Mouse (Mus musculus): ENCODE data around the gene Zfp536.
A peak's percentile ranks its signal among the peaks of the same experiment; 100 is the strongest.

Gene Zfp536

DNA sequence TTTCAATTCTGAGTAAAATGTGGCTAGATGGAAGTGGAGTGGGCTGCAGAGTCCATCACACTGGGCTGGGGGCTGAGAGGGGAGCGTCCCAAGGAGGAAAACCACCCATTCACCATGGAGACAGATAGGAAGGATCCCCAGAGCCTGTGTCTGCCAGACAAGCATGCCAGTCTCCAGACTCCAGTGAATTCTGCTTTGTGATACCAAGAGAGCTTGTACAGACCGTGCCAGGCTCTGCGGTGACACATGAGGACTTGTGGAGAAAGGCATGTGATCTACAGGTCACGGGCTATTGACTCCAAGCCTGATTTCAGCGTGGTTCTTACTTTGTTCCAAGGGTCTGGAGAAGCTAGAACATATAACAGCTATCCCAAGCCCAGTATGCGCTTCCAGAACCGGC is 230.5 kb downstream of the Zfp536 start:
- no peak for DNase-seq

DNA sequence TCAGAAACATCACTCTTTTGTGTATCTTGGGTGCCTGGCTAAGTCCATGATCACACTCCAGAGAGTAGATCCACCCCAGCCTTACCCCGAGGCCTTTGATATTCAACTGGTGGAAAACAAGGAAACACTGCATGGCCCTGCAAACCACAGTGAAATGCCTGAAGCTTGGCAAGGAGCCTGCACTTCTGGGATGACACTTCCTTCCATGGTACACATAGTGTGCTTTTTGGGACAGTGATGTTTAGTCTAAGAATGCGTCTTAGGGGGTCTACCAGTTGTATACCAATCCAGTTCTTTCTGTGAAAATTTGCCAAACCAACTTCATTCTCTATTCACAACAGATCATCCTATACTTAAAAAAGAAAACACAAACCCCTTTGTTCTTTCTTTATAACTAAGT is 242.3 kb downstream of the Zfp536 start:
- no peak for DNase-seq

DNA sequence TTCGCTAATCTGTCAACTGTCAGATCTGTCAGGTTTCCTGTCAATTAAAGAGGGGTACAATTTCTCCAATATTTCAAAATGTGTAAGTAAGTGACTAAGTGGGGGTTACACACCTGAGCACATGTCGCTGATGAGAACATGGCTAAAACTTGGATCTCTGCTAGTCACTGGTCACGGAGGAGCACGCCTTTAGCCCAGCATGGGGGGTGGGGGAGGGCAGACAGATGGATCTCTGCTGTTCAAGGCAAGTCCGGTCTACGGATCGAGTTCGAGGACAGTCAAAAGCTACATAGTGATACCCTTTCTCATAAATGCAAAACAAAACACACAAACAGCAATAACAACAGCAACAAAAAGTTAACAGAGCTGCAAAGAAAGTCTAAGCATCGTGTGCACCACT is 245.1 kb downstream of the Zfp536 start:
- no peak for DNase-seq

DNA sequence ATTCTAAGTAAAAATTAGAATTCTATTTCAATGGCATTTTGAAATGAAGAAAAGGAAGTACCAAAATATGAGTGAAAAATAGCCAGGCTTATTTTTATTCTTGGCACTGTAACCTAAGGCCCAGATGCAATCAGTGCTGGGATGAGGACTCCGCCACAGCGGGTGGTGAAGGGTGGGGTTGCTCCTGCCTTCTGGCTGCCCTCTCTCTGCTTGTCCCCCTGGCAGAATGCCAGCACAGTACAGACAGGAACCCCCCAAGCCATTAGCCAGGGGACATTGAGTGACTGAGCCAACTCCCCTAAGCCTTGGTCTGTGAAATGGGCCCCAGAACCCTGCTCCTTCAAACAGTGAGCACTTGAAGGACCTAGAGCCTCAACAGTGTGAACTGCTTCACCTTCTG is 245.6 kb downstream of the Zfp536 start:
- DNase-seq = no peak

DNA sequence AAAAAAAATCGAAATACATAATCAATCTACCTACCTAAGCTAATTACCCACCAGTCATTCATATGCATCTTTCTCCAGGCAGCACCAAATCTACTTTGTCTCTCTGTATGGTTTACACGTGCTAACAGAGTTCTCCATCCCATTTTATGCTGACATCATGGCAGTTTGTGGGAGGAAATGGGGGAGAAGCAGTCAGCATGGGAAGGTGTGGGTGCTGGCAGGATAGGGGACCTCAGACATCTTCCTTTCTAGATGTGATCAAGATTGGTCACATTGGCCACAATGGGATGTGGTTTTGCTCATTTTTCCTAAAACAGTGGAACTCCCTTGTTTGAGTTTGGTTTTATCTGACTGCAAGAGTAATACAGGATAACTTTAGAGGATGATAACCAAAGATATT is 252.0 kb downstream of the Zfp536 start:
- no peak for DNase-seq

DNA sequence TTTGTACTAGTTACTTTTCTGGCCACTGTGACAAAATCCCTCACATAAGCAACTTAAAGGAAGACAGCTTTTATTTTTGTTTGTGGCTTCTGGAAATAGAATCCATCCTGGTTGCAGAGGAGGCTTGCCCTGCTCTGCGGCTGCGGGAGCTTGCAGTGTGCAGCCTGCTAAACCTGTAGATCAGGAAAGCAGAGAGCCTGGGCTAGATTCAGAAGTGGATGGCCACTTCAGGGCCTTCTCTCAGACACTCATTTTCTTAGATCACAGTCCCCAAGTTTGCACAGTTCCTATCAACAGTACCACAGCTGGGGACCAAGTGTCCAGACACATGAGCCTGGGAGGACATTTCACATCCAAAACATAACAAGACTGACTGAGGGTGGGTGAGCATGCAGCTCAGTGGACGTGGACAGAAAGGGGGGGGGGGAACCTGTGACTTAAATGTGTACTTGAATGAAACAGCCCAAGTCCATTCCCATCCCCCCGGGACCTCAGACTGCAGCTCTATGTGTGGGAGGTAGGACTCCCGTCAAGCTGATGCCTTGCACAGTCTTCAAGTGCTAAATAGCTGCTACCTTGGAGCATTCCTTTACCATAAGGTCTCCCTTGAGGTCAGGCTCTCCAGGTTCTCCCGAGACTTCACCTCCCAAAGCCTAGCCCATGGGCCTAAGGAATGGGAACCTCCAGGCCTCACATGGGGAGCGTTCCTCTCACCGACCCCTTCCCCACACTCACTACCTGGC is 262.3 kb downstream of the Zfp536 start:
- no peak for DNase-seq

DNA sequence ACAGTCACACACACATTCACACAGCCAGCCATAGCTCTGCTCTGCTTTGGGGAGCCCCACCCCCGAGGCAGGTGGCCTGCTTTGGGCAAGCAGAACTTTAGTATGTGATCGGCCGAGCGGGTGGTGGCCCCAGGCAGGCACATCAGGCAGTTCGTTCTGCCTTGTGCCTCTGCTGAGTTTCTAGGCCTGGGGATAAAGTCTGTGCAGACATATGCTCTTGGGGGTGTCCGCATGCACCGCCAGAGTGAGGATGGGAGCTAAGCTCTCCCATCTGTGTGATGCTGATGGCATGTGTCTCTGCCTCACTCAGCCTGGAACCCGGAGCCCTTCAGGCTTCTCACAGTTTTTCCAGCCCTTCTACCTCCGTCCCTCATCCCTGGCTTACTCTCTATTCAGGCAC is 263.7 kb downstream of the Zfp536 start:
- no peak for DNase-seq

DNA sequence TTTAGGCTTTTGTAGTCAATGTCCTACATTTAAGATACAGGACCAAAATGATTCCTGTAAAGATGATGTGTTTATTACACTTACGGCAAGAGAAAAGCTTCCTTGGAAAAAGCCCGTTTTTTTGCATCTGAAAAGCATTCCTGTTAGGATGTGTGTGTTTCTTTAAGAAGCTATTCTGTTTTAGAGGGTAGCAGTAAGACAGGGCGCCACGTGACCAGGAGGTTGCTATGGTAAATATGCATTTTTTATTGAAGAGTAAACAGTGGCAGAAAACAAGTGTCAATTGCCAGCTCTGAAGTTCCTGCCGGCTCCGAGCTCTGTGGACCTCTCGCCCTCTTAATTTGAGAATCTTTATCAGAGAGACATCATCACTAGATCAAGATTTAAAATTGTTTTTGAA is 267.9 kb downstream of the Zfp536 start:
- DNase-seq = no peak

DNA sequence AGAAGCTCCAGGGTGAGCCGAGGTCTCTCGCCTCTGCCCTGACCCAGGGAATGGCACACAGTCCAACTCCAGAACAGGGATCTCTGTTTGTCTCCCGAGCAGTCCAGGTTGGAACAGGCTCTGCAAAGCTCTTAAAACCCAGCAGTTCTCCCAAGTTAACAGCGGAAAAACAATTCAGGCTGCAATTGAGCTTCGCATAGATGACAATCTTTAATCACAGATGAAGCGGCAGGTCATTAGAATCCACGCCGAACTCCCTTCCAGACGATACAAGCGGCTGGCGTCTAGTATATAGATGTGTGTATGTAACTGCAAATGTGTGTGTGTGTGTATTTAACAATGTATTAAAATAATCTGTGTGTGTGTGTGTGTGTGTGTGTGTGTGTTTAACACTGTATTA is 268.3 kb downstream of the Zfp536 start:
- no peak for DNase-seq

DNA sequence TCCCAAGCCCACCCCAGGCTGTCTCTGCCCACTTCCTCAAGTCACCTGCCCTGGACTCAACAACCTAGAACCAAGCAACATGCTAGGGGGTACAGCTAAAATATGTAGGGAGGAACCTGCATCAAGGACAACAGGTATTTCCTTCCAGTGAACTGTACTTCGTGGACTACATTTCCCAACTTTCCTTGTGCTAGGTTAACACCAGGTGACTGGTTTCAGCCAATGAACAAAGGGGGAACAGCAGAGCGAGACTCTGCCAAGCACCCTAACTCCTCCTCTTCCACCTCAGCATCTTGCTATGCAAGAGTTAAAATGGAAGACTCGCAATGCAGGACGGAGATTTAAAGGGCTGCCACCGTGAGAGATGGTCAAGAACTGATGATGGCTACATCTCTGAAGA is 274.6 kb downstream of the Zfp536 start:
- DNase-seq = no peak

DNA sequence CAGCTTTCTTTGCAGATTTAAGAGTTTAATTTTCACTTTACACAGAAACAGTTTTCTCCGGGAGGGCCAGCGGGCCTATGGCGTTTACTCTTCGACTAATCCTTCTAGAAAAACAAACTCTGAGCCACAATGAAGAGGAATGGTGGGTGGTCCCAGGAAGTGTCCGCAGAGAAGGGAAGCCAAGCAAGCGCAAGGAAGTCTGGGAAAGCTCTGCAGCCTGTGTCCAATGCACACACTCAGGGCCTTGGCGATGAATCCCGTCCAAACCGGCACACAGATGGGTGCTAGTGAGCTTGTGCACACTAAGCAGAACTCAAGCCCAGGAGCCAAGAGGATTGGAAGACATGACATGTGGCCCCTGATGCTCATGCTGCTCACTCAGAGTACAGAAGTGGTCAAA is 276.9 kb downstream of the Zfp536 start:
- DNase-seq = no peak

DNA sequence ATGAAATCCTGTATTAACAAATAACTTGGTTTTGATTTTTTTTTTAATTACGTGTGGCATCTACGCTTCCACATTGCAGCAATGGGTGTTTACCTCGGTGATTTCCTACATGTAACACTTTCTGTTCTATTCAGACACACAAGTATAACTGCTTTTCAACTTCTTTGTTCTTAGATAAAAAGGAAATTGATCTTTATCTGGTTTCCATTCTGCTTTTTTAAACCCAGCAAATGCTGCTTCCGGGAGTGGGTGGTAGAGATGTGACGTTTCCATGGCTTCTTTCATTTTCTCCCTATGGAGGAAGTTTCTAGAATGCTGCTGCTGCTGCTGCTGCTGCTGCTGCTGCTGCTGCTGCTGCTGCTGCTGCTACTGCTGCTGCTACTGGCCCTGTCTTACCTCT is 283.1 kb downstream of the Zfp536 start:
- peak; percentile 42 for DNase-seq

DNA sequence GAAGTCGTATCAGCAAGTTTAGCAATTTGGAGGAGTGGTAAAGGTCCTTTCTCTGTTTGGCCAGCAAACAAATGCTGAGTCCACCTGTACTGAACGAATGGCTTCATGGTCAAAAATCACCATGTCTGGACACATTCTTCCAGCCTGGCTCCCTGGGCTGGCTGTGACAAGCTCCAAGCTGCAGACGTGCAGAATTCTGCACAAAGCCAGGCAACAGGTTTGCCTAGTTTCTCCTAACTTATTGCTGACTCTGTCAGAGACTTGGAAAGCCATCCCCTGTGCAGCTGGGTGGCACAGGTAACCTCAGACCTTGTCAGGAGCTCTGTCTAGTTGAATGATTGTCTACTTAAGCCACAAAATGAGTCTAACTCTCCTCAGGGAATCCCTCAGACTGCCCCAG is 288.5 kb downstream of the Zfp536 start:
- no peak for DNase-seq

DNA sequence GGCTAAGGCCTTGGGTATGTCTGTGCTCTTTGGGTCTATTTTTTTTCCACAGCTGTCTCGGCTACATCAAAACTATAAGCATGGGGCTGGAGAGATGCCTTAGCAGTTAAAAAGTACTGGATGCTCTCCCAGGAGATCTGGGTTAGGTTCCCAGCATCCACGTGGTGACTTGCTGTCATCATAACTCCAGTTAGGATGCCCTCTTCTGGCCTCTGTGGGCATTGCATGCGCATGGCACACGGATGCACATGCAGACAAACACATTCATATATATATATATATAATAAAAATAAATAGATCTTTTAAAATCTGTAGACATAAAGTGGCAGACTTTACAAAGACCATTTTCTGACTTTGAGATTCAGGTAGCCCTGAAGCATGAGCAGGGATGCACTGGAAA is 290.9 kb downstream of the Zfp536 start:
- peak; percentile 75 for DNase-seq

DNA sequence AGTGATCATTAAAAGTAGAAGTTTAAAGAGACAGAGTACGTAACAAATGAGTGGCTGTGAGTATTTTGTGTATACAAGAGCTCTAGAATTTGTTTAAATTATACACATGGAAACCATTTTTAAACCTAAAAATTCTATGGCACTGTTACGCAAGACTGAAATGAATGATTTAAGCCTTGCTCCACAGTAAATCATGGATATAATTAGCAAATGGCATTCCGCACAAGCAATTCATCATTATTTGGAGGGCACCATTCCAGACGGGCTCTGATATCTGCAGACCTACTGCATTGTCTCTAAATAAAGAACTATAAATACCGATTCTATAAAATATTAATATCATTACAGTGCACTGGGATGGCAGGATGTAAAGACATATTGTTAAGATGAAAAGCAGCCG is 292.3 kb downstream of the Zfp536 start:
- DNase-seq = no peak

DNA sequence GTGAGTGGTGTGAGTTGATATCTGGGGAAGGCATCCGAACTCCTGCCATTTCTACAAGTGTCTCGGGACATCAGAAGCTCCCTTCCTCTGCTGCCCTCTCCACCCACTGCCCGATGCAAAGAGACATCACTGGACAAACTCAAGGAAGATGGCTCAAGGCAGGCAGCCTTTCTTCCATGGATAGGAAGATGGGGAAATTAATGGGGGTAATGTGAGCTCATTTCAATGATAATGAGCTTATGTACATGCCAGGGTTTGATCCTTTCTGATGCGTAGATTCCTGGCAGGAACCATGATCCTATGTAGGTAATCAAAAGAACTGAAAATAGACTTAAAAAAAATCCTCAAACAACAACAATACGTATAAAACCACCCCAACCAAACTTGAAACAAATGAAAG is 296.1 kb downstream of the Zfp536 start:
- DNase-seq = no peak

DNA sequence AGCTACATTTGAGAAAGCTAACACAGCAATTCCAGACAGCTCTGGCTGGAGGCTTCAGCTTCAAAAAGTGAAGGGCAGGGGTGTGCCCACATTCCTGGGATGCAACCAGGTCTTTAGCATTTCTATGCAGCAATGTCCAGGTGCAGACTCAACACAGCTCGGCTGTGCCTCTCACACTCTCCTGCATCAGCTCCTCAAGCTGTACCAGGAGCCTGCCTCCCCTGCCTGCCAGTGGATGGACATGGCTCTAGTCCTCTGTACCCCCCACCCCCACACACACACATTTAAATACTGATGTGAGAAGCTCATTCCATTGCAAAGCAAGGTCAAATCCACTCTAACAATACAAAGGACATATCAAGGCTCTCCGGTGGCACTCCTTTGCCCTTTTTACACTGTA is 298.0 kb downstream of the Zfp536 start:
- no peak for DNase-seq

DNA sequence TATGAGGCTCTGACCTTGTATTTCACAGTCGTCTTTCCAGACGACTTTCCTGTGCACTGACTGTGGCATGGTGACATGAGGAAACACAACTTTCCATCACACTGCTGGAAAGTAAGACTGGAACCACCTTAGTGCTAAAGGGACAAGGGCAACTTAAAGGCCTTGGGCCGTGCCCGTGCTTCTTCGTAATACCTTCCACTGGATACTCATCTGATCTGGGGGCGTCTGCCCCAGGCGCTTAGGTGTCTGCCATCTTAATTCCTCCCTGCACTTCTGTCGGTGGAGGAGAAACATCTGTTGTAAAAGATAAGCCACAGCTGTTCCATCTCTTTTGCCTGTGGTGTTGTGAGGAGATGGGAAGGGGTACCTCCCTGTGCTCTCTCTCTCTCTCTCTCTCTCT is 299.2 kb downstream of the Zfp536 start:
- no peak for DNase-seq

DNA sequence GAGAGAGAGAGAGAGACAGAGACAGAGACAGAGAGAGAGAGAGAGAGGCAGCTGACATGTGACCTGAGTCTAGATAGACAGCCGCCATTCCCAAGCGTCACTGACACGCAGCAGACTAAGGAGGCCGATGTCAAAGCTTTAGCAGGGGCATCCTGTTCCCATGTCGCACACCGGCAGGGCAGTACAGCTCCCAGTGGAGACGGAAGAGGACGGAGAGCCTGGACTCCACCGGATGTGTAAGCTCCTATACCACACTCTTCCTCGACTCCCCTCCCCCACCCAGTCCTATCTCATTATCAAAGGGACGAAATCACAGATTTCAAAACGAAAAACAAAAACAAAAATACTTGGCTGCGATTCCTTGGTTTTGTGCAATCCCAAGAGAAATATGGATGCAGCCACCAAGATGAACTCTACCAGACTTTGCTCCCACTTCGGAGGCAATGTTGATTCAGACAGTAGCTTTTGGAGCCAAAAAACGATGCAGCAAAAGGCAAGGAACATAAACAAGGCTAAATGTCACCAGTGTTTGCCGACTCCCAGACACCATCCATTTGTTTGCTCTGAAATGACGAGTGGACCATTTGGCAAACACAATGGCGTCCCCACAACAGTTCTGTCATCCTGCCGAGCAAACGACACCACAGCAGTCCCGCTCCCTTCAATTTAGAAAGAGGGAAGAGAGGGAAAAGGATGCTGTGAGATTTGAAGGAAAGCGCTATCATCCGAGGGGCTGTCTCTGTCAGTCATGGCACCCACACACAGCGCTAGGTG is 299.9 kb downstream of the Zfp536 start:
- no peak for DNase-seq

DNA sequence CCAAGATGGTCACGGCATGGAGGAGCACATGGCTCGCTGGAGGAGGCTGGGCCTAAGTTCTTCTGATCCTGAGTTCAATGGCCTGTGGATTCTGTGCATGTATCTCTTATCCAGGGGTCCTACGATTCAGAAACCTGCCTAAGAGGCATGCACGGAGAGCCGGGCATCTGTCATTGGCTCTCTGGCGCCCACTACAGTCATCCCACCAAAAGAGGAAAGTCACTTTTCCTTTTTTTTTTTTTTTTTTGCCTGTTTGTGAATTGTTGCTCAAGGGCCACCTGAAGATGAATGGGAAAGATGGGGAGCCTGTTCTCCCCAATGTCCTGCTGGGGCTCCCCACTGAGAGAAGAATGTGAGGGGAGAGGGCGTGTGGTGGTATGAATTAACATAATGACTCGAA is 301.7 kb downstream of the Zfp536 start:
- DNase-seq = peak; percentile 59

DNA sequence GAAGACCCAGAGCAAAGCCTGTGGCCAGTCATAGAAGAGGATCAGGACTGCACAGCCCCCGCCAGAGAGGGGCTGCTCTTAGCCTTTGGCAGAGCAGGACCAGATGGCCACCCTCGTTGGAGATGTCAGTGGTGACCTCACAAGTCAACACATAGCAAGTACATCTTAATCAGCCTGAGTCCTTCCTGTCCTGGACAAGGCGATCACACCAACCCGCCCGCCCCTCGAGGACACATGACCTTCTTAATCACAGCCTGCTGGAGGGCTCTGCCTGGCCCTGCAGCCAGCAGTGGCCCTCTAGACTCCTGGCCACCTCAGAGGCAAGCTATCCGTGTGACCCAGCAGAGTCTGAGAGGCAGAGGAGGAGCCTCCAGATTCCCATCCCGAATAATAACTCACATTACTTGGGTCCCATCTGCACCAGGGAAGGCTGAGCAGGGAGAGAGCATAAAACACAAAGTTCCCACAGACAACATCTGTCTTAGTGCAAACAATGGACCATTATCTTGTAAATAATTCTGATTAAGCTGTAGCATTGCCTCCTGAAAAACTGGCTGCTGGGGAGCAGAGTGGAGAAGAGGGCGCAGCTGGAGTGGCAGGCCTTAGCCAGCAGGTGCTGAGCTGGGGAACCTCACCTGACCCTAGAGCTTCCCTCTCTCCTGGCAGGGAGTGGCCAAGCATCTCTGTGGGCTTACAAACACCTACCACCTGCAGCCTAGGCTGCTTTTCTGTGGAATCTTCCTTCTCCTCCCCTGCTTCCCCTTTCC is 306.8 kb downstream of the Zfp536 start:
- no peak for DNase-seq

DNA sequence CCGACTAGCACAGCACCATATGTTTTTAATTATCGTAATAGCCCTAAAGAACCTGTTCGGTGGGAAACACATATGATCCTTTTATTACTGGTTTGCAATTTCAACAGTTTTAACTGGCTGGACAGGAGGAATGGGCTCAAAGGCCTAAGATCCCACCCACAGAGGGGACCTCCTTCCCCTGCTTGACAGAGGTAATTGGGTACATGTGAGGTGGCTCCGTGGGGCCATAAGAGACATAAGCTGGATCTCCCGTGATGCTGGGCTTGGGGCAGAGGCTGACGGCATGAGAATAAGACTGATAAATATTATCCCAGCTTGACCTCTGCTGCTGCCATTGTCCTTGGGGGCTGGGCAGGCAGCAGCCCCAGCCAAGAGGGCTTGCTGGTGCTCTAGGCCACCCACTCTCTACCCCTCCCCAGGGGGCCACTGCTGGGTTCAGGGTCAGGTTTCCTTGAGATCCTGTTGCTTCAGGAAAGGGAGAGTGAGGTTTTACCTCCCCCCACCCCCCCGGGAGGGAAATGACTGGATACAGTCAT is 309.2 kb downstream of the Zfp536 start:
- no peak for DNase-seq

DNA sequence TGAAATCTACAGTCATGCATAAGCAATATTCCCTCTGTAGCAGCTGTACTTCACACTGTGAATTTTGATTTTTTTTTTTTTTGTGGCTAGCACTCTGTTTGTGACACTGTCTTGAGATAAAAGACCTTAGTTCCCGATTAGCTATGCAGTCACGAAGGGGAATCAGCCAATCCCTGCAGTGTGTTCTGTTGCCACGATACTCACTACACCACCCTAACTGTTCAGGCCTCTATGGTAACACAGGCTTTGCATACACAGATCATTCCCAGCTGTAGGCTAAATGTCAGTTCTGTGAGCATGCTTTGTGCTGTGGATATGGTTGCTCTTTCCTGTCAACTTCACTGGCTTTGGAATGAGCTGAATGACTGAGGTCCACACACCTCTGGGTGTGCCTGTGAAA is 325.9 kb downstream of the Zfp536 start:
- DNase-seq = no peak

DNA sequence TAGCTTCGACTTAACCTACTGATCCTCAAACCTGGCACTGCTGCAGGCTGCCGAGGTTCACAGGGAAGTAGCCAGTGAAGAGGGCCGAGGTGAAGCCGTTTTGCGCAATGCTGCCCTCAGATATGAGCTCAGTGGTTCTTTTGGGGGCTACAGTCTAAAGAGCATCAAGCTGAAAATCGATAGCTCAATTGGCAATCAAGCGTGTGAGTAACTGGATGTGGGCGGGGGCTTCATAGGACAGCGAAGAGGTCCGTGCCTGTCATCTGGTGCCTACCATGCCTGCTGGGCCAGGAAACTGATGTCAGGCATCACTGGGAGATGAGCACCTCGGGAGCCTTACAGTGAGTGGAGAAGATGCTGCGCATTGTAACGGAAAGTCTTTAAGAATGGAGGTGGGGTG is 333.5 kb downstream of the Zfp536 start:
- DNase-seq = no peak

All from thymus, postnatal 4 days (tissue).